Mouse (Mus musculus) embryonic fibroblast, embryonic 13.5 days (primary cell): Measurements from ENCODE around the gene Dnmt3a.

Experiments
- CTCF ChIP-seq: IDR thresholded peaks from 2 replicates; pipeline ENCODE4 v1.5.1; 2011; ENCODE audit warnings: mild to moderate bottlenecking, control low read depth, low read length, moderate library complexity, borderline replicate concordance; ENCODE audit not compliant: insufficient read depth
- POLR2A ChIP-seq: IDR thresholded peaks from 2 replicates; pipeline ENCODE4 v1.6.1; 2011; ENCODE audit warnings: low read depth, mild to moderate bottlenecking, control low read depth, low read length, moderate library complexity

GRCm38 (mm10) chr12:3841121-3841520 is 35.3 kb downstream of the Dnmt3a start:
- no peak for TF ChIP-seq CTCF
- no peak for TF ChIP-seq POLR2A
